Mouse (Mus musculus): Measurements from ENCODE around the gene Peg10. TPM values are rescaled to one million over a fixed set of nuclear protein-coding genes. Genes with fewer than 3 reads are reported as not detected.
"Not testable (repeated sequence)": the region's sequence is repeated elsewhere in the genome, so short reads cannot be mapped to it uniquely, and the experiment has no call there.

The Peg10 gene
- polyA plus RNA-seq, 1 experiment from 2014 or later = 6.6 TPM

DNA sequence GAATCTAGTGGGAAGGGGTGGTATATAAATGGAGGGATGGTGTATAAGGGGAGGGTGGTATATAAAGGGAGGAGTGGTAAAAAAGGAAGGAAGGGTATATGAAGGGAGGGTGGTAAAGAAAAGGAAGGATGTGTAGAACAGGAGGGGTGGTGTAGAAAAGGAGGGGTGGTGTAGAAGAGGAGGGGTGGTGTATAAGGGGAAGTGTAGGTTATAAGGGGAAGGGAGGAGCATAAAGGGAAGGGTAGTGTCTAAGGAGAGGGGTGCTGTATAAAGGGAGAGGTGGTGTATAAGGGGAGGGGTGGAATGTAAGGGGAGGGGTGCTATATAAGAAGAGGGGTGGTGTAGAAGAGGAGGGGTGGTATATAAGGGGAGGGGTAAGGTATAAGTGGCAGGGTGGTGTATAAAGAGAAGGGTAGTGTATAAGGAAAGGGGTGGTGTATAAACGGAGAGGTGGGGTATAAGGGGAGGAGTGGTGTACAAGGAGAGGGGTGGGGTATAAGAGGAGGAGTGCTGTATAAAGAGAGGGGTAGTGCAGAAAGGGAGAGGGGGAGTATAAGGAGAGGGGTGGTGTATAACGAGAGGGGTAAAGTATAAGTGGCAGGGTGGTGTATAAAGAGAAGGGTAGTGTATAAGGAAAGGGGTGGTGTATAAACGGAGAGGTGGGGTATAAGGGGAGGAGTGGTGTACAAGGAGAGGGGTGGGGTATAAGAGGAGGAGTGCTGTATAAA lies 14.5 kb downstream of the Peg10 start:
- DNase-seq (ENCODE audit: low spot score); H3K27ac ChIP-seq (ENCODE audit: low read depth); H3K4me2 ChIP-seq (ENCODE audit: low read length); H3K36me3 ChIP-seq (ENCODE audit: control insufficient read depth, insufficient read depth, low read length); ATAC-seq (replicated peaks; ENCODE audit: low FRiP score, low TSS enrichment, low read depth); H3K9me3 ChIP-seq (ENCODE audit: control insufficient read depth, low read length); H3K27me3 ChIP-seq (replicated peaks; ENCODE audit: control insufficient read depth, insufficient read depth, low read length); H3K9ac ChIP-seq (ENCODE audit: low read length); H3K4me3 ChIP-seq (ENCODE audit: low read depth, low read length); H3K4me1 ChIP-seq (replicated peaks; ENCODE audit: control insufficient read depth, insufficient read depth, low read length): not testable (repeated sequence)
- 43% methylated on average over 3 of the region's 3 CpGs for WGBS

DNA sequence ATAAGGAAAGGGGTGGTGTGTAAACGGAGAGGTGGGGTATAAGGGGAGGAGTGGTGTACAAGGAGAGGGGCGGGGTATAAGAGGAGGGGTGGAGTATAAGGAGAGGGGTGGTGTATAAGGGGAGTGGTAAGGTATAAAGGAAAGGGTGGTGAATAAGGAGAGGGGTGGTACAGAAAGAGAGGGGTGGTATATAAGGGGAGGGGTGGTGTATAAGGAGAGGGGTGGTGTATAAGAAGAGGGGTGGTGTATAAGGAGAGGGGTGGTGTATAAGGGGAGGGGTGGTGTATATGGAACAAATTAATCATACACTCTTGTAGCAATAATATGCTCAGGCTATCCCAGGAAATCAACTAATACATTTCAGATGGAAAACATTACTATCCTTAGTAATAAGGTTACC lies 15.1 kb downstream of the Peg10 start:
- Histone ChIP-seq H3K9me3 (ENCODE audit: control insufficient read depth, low read length) (no peaks in the 10 kb centered on the region), H3K27ac (ENCODE audit: low read depth) (no peak overlapping the region), H3K4me1 (replicated peaks; ENCODE audit: control insufficient read depth, insufficient read depth, low read length) (no peaks in the 10 kb centered on the region), H3K9ac (ENCODE audit: low read length) (no peak overlapping the region), H3K27me3 (replicated peaks; ENCODE audit: control insufficient read depth, insufficient read depth, low read length) (no peaks in the 10 kb centered on the region), H3K4me2 (ENCODE audit: low read length) (no peak overlapping the region), H3K36me3 (ENCODE audit: control insufficient read depth, insufficient read depth, low read length) (no peaks in the 10 kb centered on the region), H3K4me3 (ENCODE audit: low read depth, low read length) (no peak overlapping the region)
- ATAC-seq (replicated peaks; ENCODE audit: low FRiP score, low TSS enrichment, low read depth) (peak; percentile 98; the same call in 1 of the 2 replicates), DNase-seq (ENCODE audit: low spot score) (no peak)
- WGBS = 33% methylated on average over 2 of the region's 2 CpGs

DNA sequence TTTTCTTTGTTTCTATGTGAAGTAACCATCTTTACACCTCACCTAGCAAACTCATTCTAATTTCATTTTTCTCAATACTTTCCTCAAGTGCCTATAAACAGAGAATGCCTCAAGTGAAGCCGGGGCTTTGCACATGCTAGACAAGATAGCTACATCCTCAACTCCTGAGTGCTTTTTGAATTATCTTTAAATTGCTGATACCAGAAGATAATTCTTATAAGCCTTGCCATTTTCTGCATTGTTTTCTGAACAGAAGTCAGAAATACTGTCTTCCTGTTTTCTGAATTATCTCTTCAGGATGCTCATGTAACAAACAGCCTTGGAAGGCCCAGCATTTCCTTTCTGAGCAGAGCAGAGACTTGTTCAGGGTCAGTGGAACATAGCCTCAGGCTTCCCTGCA lies 49.2 kb downstream of the Peg10 start:
- H3K4me2 ChIP-seq (ENCODE audit: low read length) = no peak overlapping the region
- H3K9ac ChIP-seq (ENCODE audit: low read length) = no peak overlapping the region
- no peaks in the 10 kb centered on the region for H3K4me1 ChIP-seq (replicated peaks; ENCODE audit: control insufficient read depth, insufficient read depth, low read length)
- WGBS = 88% methylated on average over 1 of the region's 1 CpGs
- no peak overlapping the region for H3K4me3 ChIP-seq (ENCODE audit: low read depth, low read length)
- DNase-seq (ENCODE audit: low spot score) (no peak), ATAC-seq (replicated peaks; ENCODE audit: low FRiP score, low TSS enrichment, low read depth) (no peak)
- no peak overlapping the region for H3K27ac ChIP-seq (ENCODE audit: low read depth)
- H3K36me3 ChIP-seq (ENCODE audit: control insufficient read depth, insufficient read depth, low read length) = no peaks in the 10 kb centered on the region
- no peaks in the 10 kb centered on the region for H3K27me3 ChIP-seq (replicated peaks; ENCODE audit: control insufficient read depth, insufficient read depth, low read length)
- H3K9me3 ChIP-seq (ENCODE audit: control insufficient read depth, low read length) = no peaks in the 10 kb centered on the region

DNA sequence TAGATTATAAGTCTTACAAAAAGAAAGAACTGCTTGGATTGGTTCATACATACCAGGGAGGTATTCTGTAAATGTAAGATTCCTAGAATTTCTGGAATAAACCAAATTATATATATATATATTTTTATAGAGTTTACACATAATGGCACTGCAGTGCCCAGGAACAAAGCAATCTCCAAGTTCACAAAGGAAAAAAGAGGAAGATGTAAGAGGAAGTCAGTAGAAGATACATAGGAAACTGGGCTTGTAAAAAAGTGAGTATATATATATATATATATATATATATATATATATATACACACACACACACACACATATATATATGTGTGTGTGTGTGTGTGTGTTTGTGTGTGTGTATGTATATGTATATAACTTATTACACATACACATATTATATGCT lies 50.2 kb downstream of the Peg10 start:
- H3K9ac ChIP-seq (ENCODE audit: low read length); H3K9me3 ChIP-seq (ENCODE audit: control insufficient read depth, low read length); H3K27ac ChIP-seq (ENCODE audit: low read depth); H3K4me1 ChIP-seq (replicated peaks; ENCODE audit: control insufficient read depth, insufficient read depth, low read length); H3K4me2 ChIP-seq (ENCODE audit: low read length); DNase-seq (ENCODE audit: low spot score); H3K27me3 ChIP-seq (replicated peaks; ENCODE audit: control insufficient read depth, insufficient read depth, low read length); H3K36me3 ChIP-seq (ENCODE audit: control insufficient read depth, insufficient read depth, low read length); ATAC-seq (replicated peaks; ENCODE audit: low FRiP score, low TSS enrichment, low read depth); H3K4me3 ChIP-seq (ENCODE audit: low read depth, low read length): not testable (repeated sequence)

DNA sequence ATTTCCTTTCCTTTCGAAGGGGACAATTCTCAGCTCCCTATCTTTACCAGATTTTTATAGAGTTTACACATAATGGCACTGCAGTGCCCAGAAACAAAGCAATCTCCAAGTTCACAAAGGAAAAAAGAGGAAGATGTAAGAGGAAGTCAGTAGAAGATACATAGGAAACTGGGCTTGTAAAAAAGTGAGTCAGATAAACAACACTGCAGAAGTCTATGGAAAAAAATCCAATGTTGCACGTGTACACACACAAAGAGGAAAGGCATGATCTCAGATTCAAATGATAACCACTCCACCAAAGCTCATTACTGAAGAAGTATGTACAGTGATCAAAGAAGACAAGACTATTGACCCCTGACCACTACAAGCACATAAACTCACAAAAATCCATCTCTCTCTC lies 51.3 kb downstream of the Peg10 start:
- Histone ChIP-seq H3K9me3 (ENCODE audit: control insufficient read depth, low read length) (no peaks in the 10 kb centered on the region), H3K4me3 (ENCODE audit: low read depth, low read length) (no peak overlapping the region), H3K27me3 (replicated peaks; ENCODE audit: control insufficient read depth, insufficient read depth, low read length) (no peaks in the 10 kb centered on the region), H3K9ac (ENCODE audit: low read length) (no peak overlapping the region), H3K4me1 (replicated peaks; ENCODE audit: control insufficient read depth, insufficient read depth, low read length) (no peaks in the 10 kb centered on the region), H3K36me3 (ENCODE audit: control insufficient read depth, insufficient read depth, low read length) (no peaks in the 10 kb centered on the region), H3K27ac (ENCODE audit: low read depth) (no peak overlapping the region), H3K4me2 (ENCODE audit: low read length) (no peak overlapping the region)
- DNase-seq (ENCODE audit: low spot score) (no peak), ATAC-seq (replicated peaks; ENCODE audit: low FRiP score, low TSS enrichment, low read depth) (no peak)
- WGBS = 25% methylated on average over 2 of the region's 2 CpGs

DNA sequence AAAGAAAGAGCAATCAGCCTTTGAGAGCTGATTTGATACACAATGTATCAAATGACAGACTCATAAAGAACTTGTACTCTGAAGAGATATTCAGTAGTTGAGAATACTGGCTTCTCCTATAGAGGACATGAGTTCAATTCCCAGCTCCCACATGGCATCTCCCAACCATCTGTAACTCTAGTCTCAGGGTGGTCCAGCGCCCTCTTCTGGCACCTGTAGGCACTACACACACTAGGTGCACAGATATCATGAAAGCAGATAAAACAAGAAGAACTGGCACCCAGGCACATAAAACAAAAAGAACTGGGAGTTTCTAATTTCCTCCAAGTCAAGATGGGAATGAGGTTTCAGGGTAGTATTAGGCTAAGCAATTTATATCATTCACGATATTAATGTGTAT lies 52.3 kb downstream of the Peg10 start:
- Histone ChIP-seq H3K4me3 (ENCODE audit: low read depth, low read length) (no peak overlapping the region), H3K9ac (ENCODE audit: low read length) (no peak overlapping the region), H3K4me2 (ENCODE audit: low read length) (no peak overlapping the region), H3K4me1 (replicated peaks; ENCODE audit: control insufficient read depth, insufficient read depth, low read length) (no peaks in the 10 kb centered on the region), H3K27me3 (replicated peaks; ENCODE audit: control insufficient read depth, insufficient read depth, low read length) (no peaks in the 10 kb centered on the region), H3K9me3 (ENCODE audit: control insufficient read depth, low read length) (no peaks in the 10 kb centered on the region), H3K36me3 (ENCODE audit: control insufficient read depth, insufficient read depth, low read length) (no peaks in the 10 kb centered on the region), H3K27ac (ENCODE audit: low read depth) (no peak overlapping the region)
- no peak for DNase-seq (ENCODE audit: low spot score)
- WGBS = 82% methylated on average over 2 of the region's 2 CpGs
- ATAC-seq (replicated peaks; ENCODE audit: low FRiP score, low TSS enrichment, low read depth) = no peak

DNA sequence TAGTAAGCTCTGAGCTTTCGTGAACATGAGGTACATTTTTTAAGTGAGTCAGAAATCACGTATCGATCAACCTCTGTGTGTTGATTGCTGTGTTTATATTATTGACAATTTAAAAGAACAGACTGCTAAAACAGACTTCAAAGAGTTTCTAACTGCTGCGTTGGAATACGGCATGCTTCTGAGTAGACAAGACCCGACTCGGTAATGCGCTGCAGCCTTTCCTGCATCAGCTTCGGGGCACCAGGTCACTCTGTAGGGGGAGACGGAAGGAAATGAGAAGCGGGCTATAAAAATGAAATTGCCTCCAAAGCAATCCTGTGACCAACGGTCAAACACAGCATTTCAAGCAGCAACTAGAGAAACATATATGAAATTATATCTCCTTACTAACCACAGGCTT lies 59.9 kb downstream of the Peg10 start:
- Histone ChIP-seq H3K27ac (ENCODE audit: low read depth) (no peak overlapping the region), H3K4me3 (ENCODE audit: low read depth, low read length) (no peak overlapping the region), H3K4me1 (replicated peaks; ENCODE audit: control insufficient read depth, insufficient read depth, low read length) (no peaks in the 10 kb centered on the region), H3K9ac (ENCODE audit: low read length) (no peak overlapping the region), H3K36me3 (ENCODE audit: control insufficient read depth, insufficient read depth, low read length) (no peaks in the 10 kb centered on the region), H3K4me2 (ENCODE audit: low read length) (no peak overlapping the region), H3K9me3 (ENCODE audit: control insufficient read depth, low read length) (no peaks in the 10 kb centered on the region), H3K27me3 (replicated peaks; ENCODE audit: control insufficient read depth, insufficient read depth, low read length) (no peaks in the 10 kb centered on the region)
- DNase-seq (ENCODE audit: low spot score) (no peak), ATAC-seq (replicated peaks; ENCODE audit: low FRiP score, low TSS enrichment, low read depth) (no peak)
- 58% methylated on average over 12 of the region's 12 CpGs for WGBS

Other genes with a start within 250 kb of the Peg10 start
- 458 and 463 TPM in 2 replicates for gene Col1a2, start 242.5 kb upstream of the Peg10 start, polyA plus RNA-seq (2014; fragmentation: Nextera tagmentation; extraction: Ambion mirVana)
- 31.4 and 34.1 TPM in 2 replicates for gene Casd1, start 146.5 kb upstream of the Peg10 start, polyA plus RNA-seq (2014; fragmentation: Nextera tagmentation; extraction: Ambion mirVana)
- gene Sgce, start 99 bp upstream of the Peg10 start, polyA plus RNA-seq (2014; fragmentation: Nextera tagmentation; extraction: Ambion mirVana) = 42.2 and 53.0 TPM in 2 replicates
- 22.7 and 23.7 TPM in 2 replicates for gene Ppp1r9a, start 155.6 kb downstream of the Peg10 start, polyA plus RNA-seq (2014; fragmentation: Nextera tagmentation; extraction: Ambion mirVana)

Data from intestine, embryonic 14.5 days (tissue).